Mouse (Mus musculus) left cerebral cortex, adult 8-10 months (tissue): ENCODE data around the gene Rae1. TPM values are rescaled to one million over a fixed set of nuclear protein-coding genes. Genes with fewer than 3 reads are reported as not detected.

Experiments
- DNase-seq, 2 experiments: peaks; one replicate each; pipeline ENCODE4 v3.0.0; 2022; ENCODE audit warnings: low spot score in 2 of 2
- total RNA-seq, 4 experiments: library from RNA; stranded (reverse); gene quantifications; 2 replicates each; pipeline ENCODE4 v1.2.4; 2022

Gene Rae1
- total RNA-seq, 4 experiments from 2014 or later: 56.9 to 63.1 (median 62.1) TPM

DNA sequence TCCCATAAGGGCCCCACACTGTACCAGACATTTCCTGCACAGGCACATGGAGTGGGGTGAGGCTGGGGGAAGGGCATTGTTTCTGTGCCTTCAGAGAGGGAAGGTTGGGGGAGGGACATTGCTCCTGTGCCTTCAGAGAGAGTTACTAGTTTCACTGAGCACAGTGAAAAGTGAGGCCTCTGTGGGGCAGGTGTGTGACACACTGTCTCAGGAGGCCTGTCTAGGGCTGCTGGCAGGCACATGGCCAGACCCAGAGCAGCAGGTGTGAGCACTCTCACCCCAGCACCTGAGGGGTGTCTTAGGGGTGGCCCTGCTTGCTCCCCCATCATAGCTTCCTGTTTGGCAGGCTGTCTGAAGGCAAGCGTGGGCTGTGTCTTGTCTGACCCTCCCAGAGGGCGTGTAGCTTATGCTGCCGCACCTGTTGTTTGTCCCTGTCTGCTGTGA lies 26.8 kb downstream of the Rae1 start:
- no peak for DNase-seq

DNA sequence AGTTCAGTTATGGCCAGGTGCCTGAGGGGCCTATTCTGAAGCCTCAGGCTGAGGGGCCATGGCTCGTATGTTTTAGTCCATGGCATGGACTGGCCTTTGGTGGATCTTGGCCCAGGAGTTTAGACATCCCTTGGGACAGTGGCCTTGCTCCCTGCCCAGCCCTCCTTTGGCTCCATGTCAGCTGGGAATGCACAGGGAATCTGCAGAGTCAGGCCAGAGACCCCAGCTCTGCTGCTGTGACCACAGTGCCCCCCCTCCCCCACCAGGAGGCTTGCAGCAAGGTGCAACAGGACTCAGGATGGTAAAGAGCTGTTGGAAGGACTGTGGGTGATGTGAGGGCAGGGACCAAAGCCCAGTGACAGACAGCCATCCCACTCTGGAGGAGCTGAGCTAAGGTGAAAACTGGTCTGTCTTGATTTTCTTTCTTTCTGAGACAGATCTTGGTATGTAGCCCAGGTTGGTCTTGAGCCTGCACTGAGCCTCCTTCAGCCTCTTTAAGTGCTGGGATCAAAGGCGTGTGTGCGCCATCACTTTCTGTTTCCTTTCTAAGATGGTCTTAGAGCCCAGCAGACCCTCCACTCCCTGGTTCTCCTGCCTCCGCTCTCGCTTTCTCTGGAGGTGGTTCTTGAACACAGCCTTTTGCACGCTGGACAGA lies 27.4 kb downstream of the Rae1 start:
- DNase-seq: no peak

DNA sequence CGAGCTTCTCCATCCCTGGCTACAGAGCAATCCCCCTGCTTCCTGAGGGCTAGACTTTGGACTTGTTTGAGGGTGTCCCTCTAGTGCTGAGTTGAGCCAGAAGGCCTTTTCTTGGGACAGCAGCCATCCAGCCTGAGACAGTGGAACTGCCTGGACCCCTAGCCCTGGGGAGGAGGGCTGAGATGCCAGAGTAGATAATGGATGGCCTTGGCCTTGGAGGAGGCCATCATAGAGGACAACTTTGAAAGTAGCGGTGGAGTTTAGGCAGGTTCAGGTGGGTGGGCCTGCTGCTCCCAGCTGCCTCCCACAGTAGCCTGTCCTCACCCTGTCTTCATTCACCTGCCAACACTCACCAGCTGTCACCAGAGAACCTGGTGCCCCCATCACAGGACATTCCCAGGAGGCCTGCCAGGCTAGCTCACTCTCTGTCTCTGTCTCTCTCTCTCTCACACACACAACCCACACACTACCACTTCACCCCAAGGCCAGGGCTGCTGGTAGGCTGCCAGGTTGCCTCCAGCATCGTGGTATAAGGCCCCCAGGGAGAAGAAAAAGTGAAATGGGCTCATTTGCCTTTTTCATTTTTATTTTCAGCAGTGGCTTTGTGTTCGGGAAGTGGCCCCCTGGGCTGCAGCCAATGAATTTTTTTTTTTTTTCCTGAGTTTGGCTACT lies 28.0 kb downstream of the Rae1 start:
- DNase-seq: no peak

DNA sequence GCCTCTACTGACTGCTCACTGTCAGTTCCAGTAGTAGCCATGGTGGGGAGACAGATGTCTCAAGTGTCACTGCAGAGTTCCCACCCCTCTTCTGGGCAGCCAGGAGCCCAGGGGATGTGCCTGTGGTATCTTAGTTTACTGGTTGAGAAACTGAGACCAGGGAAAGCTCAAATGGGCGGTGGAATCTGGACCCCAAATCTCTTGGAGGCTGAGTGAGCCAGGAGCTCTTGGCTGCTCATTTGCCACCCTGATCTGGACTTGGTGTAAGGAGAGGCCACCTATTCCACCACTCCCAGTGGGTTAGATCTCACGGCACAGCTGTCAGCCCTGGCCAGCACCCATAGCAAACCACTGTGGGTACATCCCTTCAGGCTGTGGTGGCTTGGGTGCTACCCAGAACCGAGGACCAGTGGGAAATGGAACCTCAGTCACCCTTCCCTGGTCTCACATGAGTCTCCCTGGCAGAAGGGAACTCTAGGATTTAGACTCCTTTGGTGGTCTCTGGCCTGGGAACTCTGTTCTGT lies 28.7 kb downstream of the Rae1 start:
- no peak for DNase-seq

DNA sequence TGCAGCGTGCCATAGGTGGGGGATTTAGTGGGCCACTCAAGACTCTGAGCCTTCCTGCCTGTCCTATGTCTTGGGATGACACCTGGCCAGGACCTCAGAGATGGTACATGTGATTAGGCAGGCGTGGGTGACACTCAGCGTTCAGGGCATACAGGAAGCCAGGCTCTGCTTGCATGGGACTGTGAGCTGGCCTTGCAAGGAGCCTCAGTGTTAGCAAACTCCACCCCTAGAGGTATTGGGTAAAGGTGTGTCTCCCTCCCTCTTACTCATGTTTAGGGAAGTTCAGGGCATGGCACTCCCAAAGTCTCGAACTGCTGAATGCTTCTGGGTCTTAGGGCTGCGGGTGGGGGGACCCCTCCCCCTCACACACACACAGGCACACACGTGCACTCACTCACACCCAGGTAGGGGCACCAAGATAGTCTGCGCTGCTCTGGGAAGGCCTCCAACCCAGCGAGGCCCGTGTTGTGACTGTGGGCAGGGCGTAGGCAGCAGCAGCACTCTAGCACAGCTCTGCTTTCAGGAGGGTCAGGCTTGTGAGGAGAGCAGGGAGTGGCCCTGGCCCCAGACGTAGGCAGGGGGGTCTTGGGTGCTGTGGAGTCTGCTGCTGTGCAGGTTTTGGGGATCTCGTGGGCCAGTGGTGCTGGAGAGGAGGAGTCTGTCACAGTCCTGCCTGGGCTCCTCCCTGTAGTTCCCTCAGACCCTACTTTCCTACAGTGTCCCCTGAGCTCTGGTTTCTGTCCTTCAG lies 30.8 kb downstream of the Rae1 start:
- no peak for DNase-seq

DNA sequence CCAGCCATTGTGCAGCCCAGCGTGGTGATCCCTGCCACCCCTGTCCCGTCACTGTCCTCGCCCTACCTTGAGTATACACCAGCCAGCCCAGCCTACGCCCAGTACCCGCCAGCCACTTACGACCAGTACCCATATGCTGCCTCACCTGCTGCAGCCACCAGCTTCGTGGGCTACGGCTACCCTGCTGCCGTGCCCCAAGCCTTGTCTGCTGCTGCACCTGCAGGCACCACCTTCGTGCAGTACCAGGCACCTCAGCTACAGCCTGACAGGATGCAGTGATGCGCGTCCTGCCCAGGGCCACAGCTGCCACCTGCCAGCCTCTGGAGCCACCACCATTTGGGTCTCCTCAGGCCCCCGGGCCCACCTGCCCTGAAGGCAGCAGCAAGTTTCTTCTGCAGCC lies 33.6 kb downstream of the Rae1 start:
- no peak for DNase-seq

DNA sequence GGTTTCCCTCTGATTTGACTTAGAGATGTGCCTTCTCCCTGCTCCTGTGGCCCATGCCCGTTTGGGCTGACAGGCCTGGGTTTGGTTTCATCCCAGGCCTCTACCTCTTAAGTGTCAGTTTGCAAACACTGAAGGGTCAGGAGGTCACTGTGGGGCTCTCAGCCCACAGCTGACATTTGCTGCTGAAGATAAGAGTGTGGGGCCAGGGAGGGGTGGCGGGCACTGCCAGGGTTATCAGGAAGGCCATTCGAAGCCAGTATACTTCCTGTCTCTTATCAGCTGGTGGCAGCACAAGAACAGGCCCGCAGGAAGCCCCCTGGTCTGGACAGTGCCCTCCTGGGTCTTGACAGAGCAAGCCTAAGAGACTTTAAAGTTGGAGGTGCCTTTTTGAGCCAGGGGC lies 35.1 kb downstream of the Rae1 start:
- DNase-seq: no peak

DNA sequence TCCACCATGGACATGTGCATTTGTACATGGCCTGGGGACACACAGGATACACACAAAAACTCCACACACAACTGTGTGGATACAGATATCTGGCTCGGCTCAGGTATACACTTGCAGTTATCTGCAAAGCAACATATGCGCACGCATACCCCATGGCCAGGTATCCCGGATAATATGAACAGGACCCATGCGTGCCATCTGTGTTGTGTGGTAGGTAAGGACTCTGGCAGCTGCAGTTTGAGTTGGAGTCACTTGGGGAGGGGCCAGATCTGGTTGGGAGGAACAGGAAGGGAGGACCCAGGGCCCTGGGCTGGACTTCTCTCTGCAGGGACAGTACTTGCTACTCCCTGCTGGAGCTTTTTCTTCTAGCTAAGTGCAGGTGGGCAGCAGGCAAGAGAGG lies 35.7 kb downstream of the Rae1 start:
- no peak for DNase-seq

DNA sequence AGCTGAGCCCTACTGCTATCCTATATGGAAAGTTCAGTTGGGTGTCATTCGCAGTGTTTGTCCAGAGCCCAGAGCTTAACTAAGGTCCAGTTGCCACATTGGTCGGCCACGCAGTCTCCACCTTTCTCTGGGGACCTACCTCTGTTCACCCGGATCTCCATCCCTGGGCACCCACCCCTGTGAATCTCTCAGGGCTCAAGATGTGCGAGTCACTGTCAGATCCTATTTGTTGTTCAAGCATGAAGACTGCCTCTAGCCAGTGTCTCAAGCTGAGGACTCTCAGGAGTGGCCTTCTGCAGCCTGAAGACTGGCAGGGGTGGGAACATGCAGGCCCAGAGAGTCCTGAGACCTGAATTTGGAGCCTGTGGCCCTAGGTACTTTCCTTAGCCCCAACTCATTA lies 36.1 kb downstream of the Rae1 start:
- DNase-seq: no peak

DNA sequence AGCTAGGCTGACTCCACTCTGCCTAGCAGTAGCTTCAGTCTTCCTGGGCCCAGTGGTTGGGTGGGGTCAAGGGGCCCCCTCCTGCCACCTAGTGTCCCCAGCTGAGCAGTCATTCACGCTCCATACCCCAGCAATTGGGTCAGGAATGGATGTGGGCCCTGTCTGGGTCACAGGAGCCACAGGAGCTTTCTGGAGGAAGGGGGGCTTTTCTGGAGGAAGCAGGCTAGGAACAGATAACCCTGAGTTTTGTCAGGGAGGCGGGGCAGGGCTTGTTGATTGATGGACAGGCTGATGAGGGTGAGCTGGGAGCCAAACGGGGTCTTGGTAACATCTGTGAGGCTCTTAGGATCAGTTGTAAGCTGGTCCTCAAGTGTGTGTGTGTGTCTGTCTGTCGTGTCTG lies 36.7 kb downstream of the Rae1 start:
- DNase-seq: no peak

DNA sequence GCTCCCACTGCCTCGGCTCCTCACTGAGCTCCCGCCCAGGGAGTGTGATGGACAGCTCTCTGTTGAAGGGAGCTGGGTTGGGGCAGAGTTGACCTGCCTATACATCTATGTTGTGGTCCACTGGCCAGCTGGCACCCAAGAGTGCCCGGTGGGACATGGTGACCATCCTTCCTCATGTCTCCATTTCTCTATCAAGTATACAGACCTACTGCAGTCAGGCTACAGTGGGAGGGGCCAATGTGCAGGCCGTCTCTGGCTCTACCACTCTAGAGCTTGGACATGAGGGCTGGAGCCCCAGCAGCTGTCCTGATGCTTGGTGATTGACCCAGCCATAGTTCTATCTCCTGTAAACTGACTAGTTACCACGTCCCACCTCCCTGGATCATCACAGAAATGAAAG lies 37.4 kb downstream of the Rae1 start:
- DNase-seq: no peak

DNA sequence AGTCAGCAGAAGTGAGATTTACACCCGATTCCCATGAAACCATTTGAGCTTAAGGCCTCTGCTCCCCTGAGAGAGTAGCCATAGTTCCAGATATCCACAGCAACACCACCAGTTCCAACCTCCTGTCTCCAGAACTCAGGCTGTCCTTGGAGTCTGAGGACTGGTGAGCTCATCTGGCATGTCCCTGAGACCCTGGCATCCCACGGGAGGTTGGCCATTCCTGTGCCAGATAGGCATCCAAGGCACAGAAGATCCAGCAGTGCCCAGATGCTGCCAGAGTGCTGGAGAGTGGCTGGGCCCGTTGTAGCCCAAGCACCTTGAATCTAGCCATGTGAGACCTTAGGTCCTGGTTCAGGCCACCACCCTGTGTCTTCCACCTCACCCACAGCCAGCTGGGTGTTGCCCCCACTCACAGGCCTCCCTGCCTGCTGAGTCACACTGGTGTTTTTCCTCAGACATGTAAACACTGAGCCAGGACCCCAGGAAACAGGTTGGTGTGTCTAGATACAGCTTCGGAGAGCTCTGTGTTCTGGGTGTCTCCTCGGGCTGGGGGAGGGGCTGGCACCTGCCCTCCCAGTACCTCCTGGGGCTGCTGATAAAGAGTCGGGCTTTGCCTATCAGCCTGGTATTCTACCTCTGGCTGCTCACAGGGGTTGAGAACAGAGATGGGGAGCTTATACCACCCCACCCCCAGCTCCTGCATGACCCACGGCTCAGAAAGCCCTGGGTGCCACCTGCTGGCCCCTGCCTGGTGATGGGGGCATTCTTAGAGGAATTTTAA lies 38.1 kb downstream of the Rae1 start:
- no peak for DNase-seq

DNA sequence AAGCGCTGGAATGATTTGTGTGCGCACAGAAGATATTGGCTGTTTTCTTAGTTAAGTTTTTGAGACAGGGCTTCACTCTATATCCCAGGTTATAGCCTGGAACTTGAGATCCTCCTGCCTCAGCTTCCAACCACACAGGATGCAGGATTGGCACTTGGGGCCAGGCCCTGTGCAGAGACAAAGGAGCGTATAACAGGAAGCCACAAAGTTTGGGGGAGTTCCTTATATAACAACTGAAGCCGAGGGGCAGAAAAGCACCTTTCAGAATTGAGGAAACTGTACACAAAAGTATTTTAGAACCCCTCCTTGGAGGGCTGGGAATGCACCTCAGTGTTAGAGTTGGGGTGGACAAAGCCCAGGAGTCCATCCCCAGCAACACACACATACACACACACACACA lies 39.1 kb downstream of the Rae1 start:
- no peak for DNase-seq

DNA sequence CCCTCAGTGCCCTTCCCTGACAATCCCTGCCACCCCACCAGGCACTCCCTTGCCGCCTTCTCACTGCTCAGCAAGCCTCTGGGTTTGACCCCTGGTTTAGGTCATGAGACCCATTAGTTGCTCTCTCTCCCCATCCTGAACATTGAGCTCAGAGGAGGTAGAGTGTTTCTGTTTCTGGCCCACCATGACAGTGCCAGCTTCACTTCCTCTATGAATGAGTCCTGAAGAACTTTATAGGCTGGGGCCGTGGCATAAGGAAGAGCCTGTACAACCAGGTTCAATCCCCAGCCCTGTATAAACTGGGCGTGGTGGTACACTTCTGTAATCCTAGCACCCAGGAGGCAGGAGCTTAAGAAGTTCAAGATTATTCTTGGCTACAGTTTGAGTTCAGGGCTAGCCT lies 40.9 kb downstream of the Rae1 start:
- DNase-seq: no peak

DNA sequence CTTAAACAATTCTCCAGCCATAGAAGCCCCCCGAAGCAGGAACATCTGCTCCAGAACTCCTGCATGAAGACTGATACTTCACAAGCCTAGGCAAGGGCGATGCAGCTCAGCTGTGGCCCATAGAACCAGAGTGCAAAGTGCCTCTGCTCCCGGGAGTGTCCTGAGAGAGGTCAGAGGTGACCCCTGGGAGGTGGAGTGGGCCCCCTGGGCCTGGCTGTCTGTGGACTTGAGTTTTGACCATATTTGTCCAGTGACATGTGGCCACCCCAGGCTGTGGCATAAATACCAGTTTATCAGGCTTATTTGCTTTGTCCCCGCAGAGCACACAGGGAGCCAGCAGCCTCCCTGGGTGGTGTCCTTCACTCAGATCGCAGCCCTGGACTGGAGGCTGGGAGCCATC lies 41.3 kb downstream of the Rae1 start:
- no peak for DNase-seq

DNA sequence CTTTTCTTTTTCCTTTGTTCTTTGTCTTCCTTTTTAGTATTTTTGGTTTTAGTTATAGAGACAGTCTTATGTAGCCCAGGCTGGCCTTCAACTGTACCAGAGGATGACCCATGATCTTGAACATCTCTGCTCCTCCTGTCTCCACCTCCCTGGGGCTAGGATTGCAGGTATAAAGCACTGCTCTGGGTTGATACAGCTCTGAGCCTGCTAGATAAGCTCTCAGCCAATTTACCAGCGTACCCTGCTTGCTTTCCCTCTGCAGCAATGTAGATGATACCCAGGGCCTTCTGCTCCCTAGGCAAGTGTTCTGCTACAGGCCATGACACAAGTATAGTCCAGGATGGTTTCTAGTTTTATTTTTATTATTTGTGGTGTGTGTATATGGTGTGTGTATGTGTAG lies 42.0 kb downstream of the Rae1 start:
- DNase-seq: no peak

DNA sequence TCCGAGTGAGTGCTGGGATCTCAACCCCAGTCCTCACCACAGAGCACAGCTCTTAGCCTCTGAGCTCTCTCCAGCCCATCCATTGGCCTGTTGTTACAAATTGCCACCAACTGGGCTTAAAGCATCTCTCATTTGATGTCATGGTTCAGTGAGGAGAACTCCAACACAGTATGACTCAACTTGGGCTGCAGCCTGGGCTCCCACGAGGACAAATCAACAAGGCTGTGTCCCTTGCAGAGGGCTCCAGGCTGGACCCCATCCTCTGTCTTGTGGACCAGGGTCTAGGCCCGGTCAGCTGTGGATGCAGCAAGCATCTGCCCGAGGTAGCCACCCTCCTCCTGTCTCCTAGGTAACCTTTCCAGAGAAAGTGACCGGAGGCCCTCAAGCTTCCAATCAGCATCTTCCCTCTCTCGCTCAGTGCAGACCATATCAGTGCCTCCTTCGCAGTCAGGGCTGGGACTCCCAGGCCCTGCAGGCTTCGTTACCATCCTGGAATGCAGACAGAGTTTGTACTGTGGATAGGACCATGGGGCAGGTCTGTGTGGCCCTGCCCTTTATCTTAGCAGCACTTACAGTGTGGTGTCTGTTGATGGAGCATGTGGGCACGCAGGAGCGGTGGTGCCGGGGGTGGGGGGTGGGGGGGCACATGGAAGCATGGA lies 42.7 kb downstream of the Rae1 start:
- no peak for DNase-seq

DNA sequence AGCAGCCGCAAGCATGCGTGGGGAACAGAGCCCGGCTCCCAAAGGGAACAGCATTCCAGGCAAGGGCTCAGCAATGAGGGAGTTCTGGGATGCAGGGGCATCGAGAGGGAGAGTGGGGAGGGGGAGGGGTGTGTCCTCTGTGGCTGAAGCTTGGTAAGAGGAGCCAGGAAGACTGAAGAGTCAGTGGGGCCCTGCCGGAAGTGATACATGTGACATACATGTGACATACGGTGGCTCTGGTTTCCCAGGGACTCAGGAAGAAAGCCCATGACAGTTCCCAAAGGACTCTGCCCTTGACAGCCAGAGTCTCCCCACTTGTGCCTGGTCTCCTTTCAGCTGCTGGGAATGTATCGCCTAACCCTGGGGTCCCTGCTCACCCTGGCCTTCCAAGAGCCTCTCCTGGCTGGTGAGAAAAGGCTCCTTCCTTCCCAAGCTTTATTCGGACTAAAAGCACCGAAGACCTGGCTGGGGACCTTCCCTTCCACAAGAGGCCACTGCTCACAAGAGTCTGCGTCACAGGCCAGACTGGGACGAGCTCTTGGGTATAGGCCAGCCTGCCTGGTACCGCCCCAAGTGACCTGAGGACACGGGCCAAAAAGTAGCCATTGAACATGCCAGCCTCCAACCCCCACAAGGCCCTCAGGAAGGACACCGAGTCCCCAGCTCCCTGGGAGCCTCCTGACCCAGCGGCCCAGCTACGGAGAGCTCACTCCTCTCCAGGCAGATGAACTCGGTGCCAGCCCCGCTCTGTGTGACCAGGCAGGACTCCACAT lies 44.5 kb downstream of the Rae1 start:
- DNase-seq: no peak

DNA sequence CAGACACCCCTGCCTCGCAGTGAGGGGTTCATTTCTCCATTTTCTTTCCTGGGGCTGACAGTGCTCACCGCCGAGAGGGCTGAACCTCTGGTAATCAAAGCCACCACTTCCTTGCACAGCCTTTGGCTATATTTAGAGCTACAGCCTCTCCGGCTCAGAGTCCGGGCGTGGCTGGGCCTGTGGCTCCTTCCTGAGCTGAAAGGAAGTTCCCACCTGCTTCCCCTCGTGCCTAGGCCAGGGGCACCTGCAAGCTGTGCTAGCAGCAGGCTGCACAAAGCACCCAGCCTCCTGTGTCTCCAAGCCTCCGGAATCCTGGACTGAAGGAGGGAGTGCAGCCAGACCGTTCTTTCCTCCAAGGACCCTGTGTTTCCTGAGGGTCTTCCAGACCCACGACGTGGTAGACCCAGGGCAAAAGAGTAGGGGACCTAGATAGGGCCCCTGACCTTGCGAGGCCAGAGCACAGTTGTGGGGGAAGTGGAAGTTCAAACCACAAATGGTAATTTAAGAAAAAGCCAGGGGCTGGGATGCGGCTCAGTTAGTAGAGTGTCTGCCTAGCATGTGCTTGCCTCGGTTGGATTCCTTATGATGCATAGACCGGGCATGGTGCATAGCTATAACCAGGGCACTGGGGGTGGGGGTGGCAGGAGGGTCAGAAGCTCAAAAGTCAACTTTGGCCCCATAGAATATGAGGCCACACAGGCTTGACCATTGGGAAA lies 46.8 kb downstream of the Rae1 start:
- DNase-seq: no peak

DNA sequence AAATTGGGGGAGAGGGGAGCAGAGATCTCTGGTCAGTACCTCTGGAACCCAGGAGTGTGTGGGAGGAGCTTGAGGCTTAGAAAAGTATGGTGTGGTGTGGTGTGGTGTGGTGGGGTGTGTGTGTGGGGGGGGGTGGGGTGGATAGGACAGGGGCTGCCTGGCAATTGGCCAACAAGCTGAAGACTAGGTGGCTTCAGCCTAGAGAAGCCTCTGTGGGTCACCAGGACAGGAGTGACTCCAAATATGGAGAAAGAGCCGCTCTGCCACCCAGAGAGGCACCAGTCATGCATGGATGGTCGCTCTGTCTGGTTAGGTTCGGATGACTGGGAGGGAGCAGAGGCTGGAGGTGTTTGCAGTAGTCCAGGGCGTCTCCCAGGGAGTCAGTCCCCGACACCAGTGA lies 47.6 kb downstream of the Rae1 start:
- DNase-seq: no peak
